Mouse (Mus musculus) embryonic facial prominence, embryonic 14.5 days (tissue): ENCODE measurements around the gene Kmt2e. TPM values are rescaled to one million over a fixed set of nuclear protein-coding genes. Genes with fewer than 3 reads are reported as not detected.
A peak's percentile ranks its signal among the peaks of the same experiment; 100 is the strongest.
"Not testable (repeated sequence)": the region's sequence is repeated elsewhere in the genome, so short reads cannot be mapped to it uniquely, and the experiment has no call there.

Source experiments
- ATAC-seq: fragments of 200-750 bp; cut with Nextera tagmentation; 2 replicates; pipeline ENCODE4 v1.8.0; 2017; ENCODE audit warnings: low read depth, moderate number of reproducible peaks, moderate TSS enrichment
- DNase-seq: peaks from one replicate; pipeline ENCODE4 v3.0.0-alpha.2; 2015; ENCODE audit warnings: low spot score
- H3K27ac ChIP-seq: fragments of 300-500 bp; sonication (generic); replicated peaks from 2 replicates; pipeline ENCODE4 v1.5.1; 2014; ENCODE audit warnings: low read depth, mild to moderate bottlenecking, low read length, moderate library complexity
- H3K27me3 ChIP-seq: fragments of 300-500 bp; sonication (generic); replicated peaks from 2 replicates; pipeline ENCODE4 v1.6.1; 2014; ENCODE audit warnings: low read length; ENCODE audit not compliant: control insufficient read depth, insufficient read depth
- H3K36me3 ChIP-seq: fragments of 300-500 bp; sonication (generic); 2 replicates; pipeline ENCODE4 v1.6.1; 2014; ENCODE audit warnings: low read length, mixed read lengths; ENCODE audit not compliant: control insufficient read depth, insufficient read depth
- H3K4me1 ChIP-seq: fragments of 300-500 bp; sonication (generic); 2 replicates; pipeline ENCODE4 v1.6.1; 2014; ENCODE audit warnings: antibody characterized with exemption, low read length; ENCODE audit not compliant: control insufficient read depth, insufficient read depth
- H3K4me2 ChIP-seq: fragments of 300-500 bp; sonication (generic); 2 replicates; pipeline ENCODE4 v1.6.1; 2014; ENCODE audit warnings: low read depth, mild to moderate bottlenecking, low read length, moderate library complexity, mixed read lengths
- H3K4me3 ChIP-seq: fragments of 300-500 bp; sonication (generic); 2 replicates; pipeline ENCODE4 v1.5.1; 2014; ENCODE audit warnings: low read depth, mild to moderate bottlenecking, low read length
- H3K9ac ChIP-seq: fragments of 300-500 bp; sonication (generic); 2 replicates; pipeline ENCODE4 v1.6.1; 2014; ENCODE audit warnings: low read depth, mild to moderate bottlenecking, low read length, moderate library complexity, mixed read lengths
- H3K9me3 ChIP-seq: fragments of 300-500 bp; sonication (generic); 2 replicates; pipeline ENCODE4 v1.6.1; 2016; ENCODE audit warnings: low read length; ENCODE audit not compliant: control insufficient read depth
- WGBS: fragments of 180-500 bp; shearing (Covaris S2); extraction: QIAGEN DNeasy Blood & Tissue Kit; methylation state at CpG from one replicate; pipeline ENCODE4 v1.1.7; 2014; 5-methylcytosine and 5-hydroxymethylcytosine counted together
- polyA plus RNA-seq: library from polyadenylated mRNA; unstranded; fragments of >200 nt; fragmentation: Nextera tagmentation; extraction: Ambion mirVana; gene quantifications from 2 replicates; pipeline ENCODE4 v1.2.1, GENCODE M21; 2014

Kmt2e gene
- polyA plus RNA-seq, 1 experiment from 2014 or later, result 66.0 TPM

DNA sequence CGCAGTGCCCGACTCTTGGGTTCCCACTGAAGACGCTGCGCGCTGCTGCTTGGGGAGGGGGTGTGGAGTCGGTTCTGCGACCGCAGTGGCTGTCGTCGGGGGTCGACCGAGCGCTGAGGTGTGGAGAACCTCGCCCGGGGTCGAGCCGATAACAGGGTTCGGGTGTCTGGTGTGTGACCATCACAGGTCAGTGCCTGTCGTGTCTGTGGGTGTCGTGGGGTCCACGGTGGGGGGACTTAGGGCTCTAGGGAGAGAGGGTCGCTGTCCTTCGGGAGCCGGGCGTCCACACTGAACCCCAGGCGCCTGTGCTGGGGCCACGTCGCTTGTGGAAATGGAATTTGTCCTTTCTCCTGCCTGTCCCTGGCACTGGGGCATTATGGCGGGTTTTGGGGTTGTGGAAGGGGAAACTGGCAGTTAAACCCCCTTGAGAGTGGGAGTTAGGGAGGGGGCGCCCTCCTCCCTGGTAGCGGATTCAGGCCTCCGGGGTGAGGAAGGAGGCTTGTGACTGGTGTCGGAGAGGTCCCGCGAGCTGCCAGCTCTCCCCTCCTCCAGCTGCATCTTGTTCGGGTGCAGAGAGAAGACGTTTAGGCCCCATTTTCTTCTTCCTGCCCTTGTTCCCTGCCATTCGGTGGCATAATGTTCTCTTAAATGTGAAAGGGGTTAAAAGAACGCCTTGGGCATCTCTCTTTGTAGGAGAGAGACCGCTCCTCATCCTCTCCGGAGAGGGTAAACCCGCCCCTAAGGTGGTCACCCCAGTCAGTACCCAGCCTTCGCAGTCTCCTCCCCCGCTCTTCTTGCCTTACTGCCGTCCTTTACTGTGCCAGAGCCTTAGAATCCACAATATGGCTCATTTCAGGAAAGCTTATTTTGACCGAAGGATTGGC lies 599 bp downstream of the Kmt2e start:
- H3K36me3 ChIP-seq, result no peaks in the 10 kb centered on the region
- WGBS, result 0% methylated on average over 30 of the region's 46 CpGs

GRCm38 (mm10) chr5:23435482-23436125 lies 1.4 kb downstream of the Kmt2e start:
- Histone ChIP-seq H3K36me3 (no peaks in the 10 kb centered on the region), H3K4me1 (peaks cover 17% of the 10 kb centered on the region), H3K4me3 (peak overlapping the region; percentile 98), H3K27me3 (no peaks in the 10 kb centered on the region), H3K9me3 (no peaks in the 10 kb centered on the region), H3K9ac (peak overlapping the region; percentile 100), H3K4me2 (peak overlapping the region; percentile 81), H3K27ac (peak overlapping the region; percentile 100)
- DNase-seq, result peak; percentile 77
- WGBS, result under 1% methylated on average over 13 of the region's 13 CpGs
- no peak for ATAC-seq

More for the DNA sequence above, 599 bp downstream of the Kmt2e start:
- H3K4me3 ChIP-seq, result peak overlapping the region; percentile 98
- peak overlapping the region; percentile 100 for H3K27ac ChIP-seq
- DNase-seq (peak; percentile 84), ATAC-seq (no peak)
- H3K4me2 ChIP-seq, result peak overlapping the region; percentile 81
- no peaks in the 10 kb centered on the region for H3K27me3 ChIP-seq
- H3K9me3 ChIP-seq, result no peaks in the 10 kb centered on the region
- peaks cover 24% of the 10 kb centered on the region for H3K4me1 ChIP-seq
- peak overlapping the region; percentile 100 for H3K9ac ChIP-seq

DNA sequence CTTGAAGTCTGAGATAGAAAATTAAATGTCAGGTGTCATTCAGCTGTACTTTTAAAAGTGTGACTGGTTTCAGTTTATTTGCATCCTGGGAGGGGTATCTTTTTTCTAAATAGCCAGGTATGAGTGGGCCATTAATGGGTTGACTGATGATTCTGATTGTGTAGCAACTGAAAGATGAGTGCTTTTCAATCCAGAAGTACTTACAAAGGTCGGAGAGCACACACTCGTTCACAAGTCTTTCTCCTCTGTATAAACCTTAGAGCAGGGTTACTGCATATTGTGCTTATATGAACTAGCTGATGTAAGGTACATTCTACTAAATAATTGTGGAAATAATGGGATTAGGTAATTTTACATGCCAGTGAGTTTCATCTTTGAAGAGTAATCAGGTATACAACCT lies 2.5 kb downstream of the Kmt2e start:
- 15% methylated on average over 2 of the region's 2 CpGs for WGBS
- DNase-seq (no peak), ATAC-seq (no peak)
- no peaks in the 10 kb centered on the region for H3K36me3 ChIP-seq
- peak overlapping the region; percentile 81 for H3K4me2 ChIP-seq
- H3K9me3 ChIP-seq, result no peaks in the 10 kb centered on the region
- peak overlapping the region; percentile 100 for H3K9ac ChIP-seq
- H3K27ac ChIP-seq, result peak overlapping the region; percentile 33; the same call in 1 of the 2 replicates
- H3K4me1 ChIP-seq, result peaks cover 15% of the 10 kb centered on the region
- H3K27me3 ChIP-seq, result no peaks in the 10 kb centered on the region
- H3K4me3 ChIP-seq, result peak overlapping the region; percentile 98

- Histone ChIP-seq H3K27ac (no peak overlapping the region), H3K4me3 (no peak overlapping the region), H3K4me2 (no peak overlapping the region), H3K9me3 (no peaks in the 10 kb centered on the region), H3K27me3 (no peaks in the 10 kb centered on the region), H3K9ac (no peak overlapping the region), H3K36me3 (no peaks in the 10 kb centered on the region), H3K4me1 (peaks cover 15% of the 10 kb centered on the region)
- DNase-seq, result no peak
- no peak for ATAC-seq
- 76% methylated on average over 3 of the region's 3 CpGs for WGBS
Measured at GRCm38 (mm10) chr5:23439857-23440256, 5.6 kb downstream of the Kmt2e start.

- no peak overlapping the region for H3K4me3 ChIP-seq
- H3K4me1 ChIP-seq, result peaks cover 15% of the 10 kb centered on the region
- H3K9ac ChIP-seq, result no peak overlapping the region
- H3K9me3 ChIP-seq, result no peaks in the 10 kb centered on the region
- H3K27me3 ChIP-seq, result no peaks in the 10 kb centered on the region
- no peak overlapping the region for H3K27ac ChIP-seq
- no peak for DNase-seq
- no peaks in the 10 kb centered on the region for H3K36me3 ChIP-seq
- no peak overlapping the region for H3K4me2 ChIP-seq
- no peak for ATAC-seq
Measured at GRCm38 (mm10) chr5:23440572-23440971, 6.3 kb downstream of the Kmt2e start.

DNA sequence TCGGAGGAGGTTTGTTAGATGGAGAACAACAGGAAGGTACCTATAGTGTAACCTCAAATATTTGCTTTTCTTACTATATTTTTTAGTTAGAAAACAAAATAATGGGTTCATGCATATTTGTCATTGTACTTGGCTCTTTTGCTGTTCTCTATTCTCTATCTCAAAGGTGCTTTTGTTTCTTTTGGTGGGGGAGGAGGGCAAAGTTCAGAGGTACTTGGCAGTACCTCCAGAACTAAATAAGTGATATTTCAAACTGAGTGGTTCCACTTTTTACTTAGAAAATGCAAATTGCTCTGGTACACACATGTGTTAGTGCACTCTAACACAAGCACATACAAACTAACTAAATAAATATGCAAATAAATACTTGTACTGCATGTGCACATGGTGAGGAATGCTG lies 7.7 kb downstream of the Kmt2e start:
- H3K4me3 ChIP-seq, result no peak overlapping the region
- no peak overlapping the region for H3K27ac ChIP-seq
- H3K9ac ChIP-seq, result no peak overlapping the region
- no peak for DNase-seq
- WGBS, result 100% methylated on average over 1 of the region's 1 CpGs
- H3K36me3 ChIP-seq, result no peaks in the 10 kb centered on the region
- no peaks in the 10 kb centered on the region for H3K9me3 ChIP-seq
- H3K4me2 ChIP-seq, result no peak overlapping the region
- H3K27me3 ChIP-seq, result no peaks in the 10 kb centered on the region
- H3K4me1 ChIP-seq, result peaks cover 8% of the 10 kb centered on the region
- ATAC-seq, result no peak

DNA sequence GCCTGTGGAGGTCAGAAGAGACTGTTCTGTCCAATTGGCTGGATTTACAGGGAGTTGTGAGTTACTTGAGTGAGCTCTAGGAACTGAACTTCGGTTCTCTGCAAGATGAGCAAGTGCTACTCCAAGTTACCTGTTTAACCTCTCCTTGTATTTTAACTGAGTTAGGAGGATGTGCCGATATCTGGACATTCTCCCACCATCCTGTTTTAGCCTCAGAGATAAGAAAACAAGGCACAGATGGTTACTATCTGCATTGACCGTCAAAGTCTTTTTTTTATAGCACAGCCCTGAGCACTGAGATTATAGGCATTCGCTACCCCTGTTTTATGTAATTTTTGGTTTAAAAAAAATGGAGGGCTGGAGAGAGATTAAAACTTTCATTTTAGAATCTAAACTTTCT lies 10.2 kb downstream of the Kmt2e start:
- H3K27me3 ChIP-seq, result no peaks in the 10 kb centered on the region
- no peak for ATAC-seq
- no peaks in the 10 kb centered on the region for H3K36me3 ChIP-seq
- no peak for DNase-seq
- no peaks in the 10 kb centered on the region for H3K9me3 ChIP-seq
- no peaks in the 10 kb centered on the region for H3K4me1 ChIP-seq
- no peak overlapping the region for H3K9ac ChIP-seq
- WGBS, result 74% methylated on average over 4 of the region's 4 CpGs
- no peak overlapping the region for H3K4me2 ChIP-seq
- no peak overlapping the region for H3K4me3 ChIP-seq
- no peak overlapping the region for H3K27ac ChIP-seq

- ATAC-seq, H3K27ac ChIP-seq, H3K4me2 ChIP-seq, H3K9me3 ChIP-seq, H3K27me3 ChIP-seq, DNase-seq, H3K4me1 ChIP-seq, H3K9ac ChIP-seq, H3K4me3 ChIP-seq: not testable (repeated sequence)
- peaks cover 38% of the 10 kb centered on the region; the same call in 1 of the 2 replicates for H3K36me3 ChIP-seq
- WGBS, result 92% methylated on average over 2 of the region's 2 CpGs
Measured at GRCm38 (mm10) chr5:23453561-23453960, 19.3 kb downstream of the Kmt2e start.
